Comparison of ENCODE assay signal across 26 mouse cellular contexts in the genomic region with DNA sequence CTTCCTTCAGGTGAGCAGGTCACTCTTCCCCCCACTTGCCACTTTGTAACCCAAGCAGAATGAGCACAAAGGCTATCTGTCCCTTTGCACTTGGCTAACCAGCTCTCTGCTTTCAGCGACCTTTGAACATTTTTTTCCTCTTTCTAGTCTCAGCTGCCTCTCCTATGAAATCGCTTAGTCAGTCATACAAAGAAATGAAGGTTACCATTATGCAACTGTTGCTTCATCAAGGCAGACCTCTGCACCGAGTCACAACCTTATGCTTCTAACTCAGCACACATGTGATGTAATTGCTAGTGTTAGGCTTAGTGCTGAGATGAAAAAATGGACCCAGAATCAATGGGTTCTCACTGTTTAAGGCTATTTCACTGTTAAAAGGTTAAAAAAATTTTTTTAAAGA. TPM values are rescaled to one million over a fixed set of nuclear protein-coding genes. Genes with fewer than 3 reads are reported as not detected.
DNase-seq lines count a peak whose midpoint lies in the region; ATAC-seq and TF ChIP-seq lines count a peak whose summit lies in the region.
"Had no signal": no experiment of that assay in that cellular context is flagged by ENCODE, and none has a peak within 500 bp of the region (broad histone marks: within the 10 kb centered on the region; RNA-seq: fewer than 3 reads in every experiment).

No protein-coding gene starts in this region.

- no peaks in the 10 kb centered on the region for H3K27me3 ChIP-seq in kidney, embryonic 15.5 days
- no peaks in the 10 kb centered on the region for H3K27me3 ChIP-seq in liver, embryonic 16.5 days (ENCODE audit: control insufficient read depth, insufficient read depth, low read depth, low read length)
- no peaks in the 10 kb centered on the region for H3K27me3 ChIP-seq in hindbrain, postnatal 0 days (ENCODE audit: insufficient read depth, low read length)
- H3K27me3 ChIP-seq: CH12.LX; hindbrain, embryonic 12.5 days; limb, embryonic 12.5 days; neural tube, embryonic 12.5 days had no signal

- H3K4me2 ChIP-seq in kidney, embryonic 15.5 days: no peak overlapping the region
- no peak overlapping the region for H3K4me2 ChIP-seq in liver, embryonic 16.5 days (ENCODE audit: low read depth, low read length)
- H3K4me2 ChIP-seq in hindbrain, postnatal 0 days (ENCODE audit: low read depth, low read length): no peak overlapping the region
- H3K4me2 ChIP-seq: hindbrain, embryonic 12.5 days; limb, embryonic 12.5 days; midbrain, embryonic 11.5 days; neural tube, embryonic 12.5 days had no signal

- H3K4me3 ChIP-seq in kidney, embryonic 15.5 days (replicated peaks): no peak overlapping the region
- H3K4me3 ChIP-seq in liver, embryonic 16.5 days (ENCODE audit: low read depth, low read length): no peak overlapping the region
- H3K4me3 ChIP-seq in hindbrain, postnatal 0 days (ENCODE audit: low read length): no peak overlapping the region
- H3K4me3 ChIP-seq: heart, adult 2 months; hindbrain, embryonic 12.5 days; limb, embryonic 12.5 days; neural tube, embryonic 12.5 days had no signal

- H3K9me3 ChIP-seq in kidney, embryonic 15.5 days (replicated peaks): no peaks in the 10 kb centered on the region
- H3K9me3 ChIP-seq in liver, embryonic 16.5 days (replicated peaks; ENCODE audit: control insufficient read depth, low read length): no peaks in the 10 kb centered on the region
- no peaks in the 10 kb centered on the region for H3K9me3 ChIP-seq in hindbrain, postnatal 0 days (ENCODE audit: low read length)
- H3K9me3 ChIP-seq: hindbrain, embryonic 12.5 days; limb, embryonic 12.5 days; neural tube, embryonic 12.5 days had no signal

- no peak overlapping the region for H3K9ac ChIP-seq in kidney, embryonic 15.5 days
- no peak overlapping the region for H3K9ac ChIP-seq in liver, embryonic 16.5 days (ENCODE audit: low read depth, low read length)
- no peak overlapping the region for H3K9ac ChIP-seq in hindbrain, postnatal 0 days (replicated peaks; ENCODE audit: low read length)
- H3K9ac ChIP-seq: hindbrain, embryonic 12.5 days; limb, embryonic 12.5 days; neural tube, embryonic 12.5 days had no signal

- no peak overlapping the region for H3K27ac ChIP-seq in kidney, embryonic 15.5 days
- H3K27ac ChIP-seq in liver, embryonic 16.5 days (ENCODE audit: low read length): no peak overlapping the region
- no peak overlapping the region for H3K27ac ChIP-seq in hindbrain, postnatal 0 days
- H3K27ac ChIP-seq: heart, adult 2 months; hindbrain, embryonic 12.5 days; limb, embryonic 12.5 days; neural tube, embryonic 12.5 days had no signal

- no peak for TF ChIP-seq CTCF in hindbrain, postnatal 0 days (IDR thresholded peaks at IDR 0.05; ENCODE audit: low read depth)

- 74% methylated on average over 3 of the region's 3 CpGs for WGBS in kidney, embryonic 15.5 days
- WGBS in liver, embryonic 16.5 days (ENCODE audit: insufficient replicate concordance): 38% methylated on average over 3 of the region's 3 CpGs
- WGBS in hindbrain, postnatal 0 days: 82% methylated on average over 3 of the region's 3 CpGs

- DNase-seq in adrenal gland, adult 2 months: peak; percentile 44
- DNase-seq in adrenal gland, postnatal 25 days: no peak
- DNase-seq in kidney, postnatal 14 days: peak; percentile 24
- DNase-seq in adipocyte (ENCODE audit: low spot score): peak; percentile 35
- DNase-seq in heart, postnatal 10 days: no peak
- DNase-seq in hindbrain, postnatal 0 days (ENCODE audit: low spot score): no peak
- DNase-seq: cerebellum, adult 11 months; cerebellum, postnatal 14 days; heart, adult 2 months; lung, postnatal 10 days had no signal

- H3K36me3 ChIP-seq in kidney, embryonic 15.5 days: no peaks in the 10 kb centered on the region
- no peaks in the 10 kb centered on the region for H3K36me3 ChIP-seq in liver, embryonic 16.5 days (ENCODE audit: control insufficient read depth, insufficient read depth)
- no peaks in the 10 kb centered on the region for H3K36me3 ChIP-seq in hindbrain, postnatal 0 days (ENCODE audit: insufficient read depth, low read length)
- H3K36me3 ChIP-seq: hindbrain, embryonic 12.5 days; limb, embryonic 12.5 days; neural tube, embryonic 12.5 days had no signal

- 0 out of 2 replicates have a peak, but pooled peaks cover 7% of the 10 kb centered on the region for H3K4me1 ChIP-seq in kidney, embryonic 15.5 days
- no peaks in the 10 kb centered on the region for H3K4me1 ChIP-seq in liver, embryonic 16.5 days (ENCODE audit: control insufficient read depth, low read depth, low read length)
- no peaks in the 10 kb centered on the region for H3K4me1 ChIP-seq in hindbrain, postnatal 0 days (ENCODE audit: insufficient read depth, low read length)
- H3K4me1 ChIP-seq: hindbrain, embryonic 12.5 days; limb, embryonic 12.5 days; neural tube, embryonic 12.5 days had no signal

- intact Hi-C loops in heart, postnatal 10 days (cut with DNase I): no loop called here

- ATAC-seq in kidney, embryonic 15.5 days (replicated peaks; ENCODE audit: low FRiP score): no peak
- peak; percentile 89 for ATAC-seq in liver, embryonic 16.5 days (ENCODE audit: low read depth)
- no peak for ATAC-seq in hindbrain, postnatal 0 days

RNA-seq across cellular contexts. Expression of gene Tchhl1, which starts 1.1 kb away (rescaled TPM):
- 1 to 10 TPM in 1 of 2 experiments, not detected in 1; 3.1 TPM for total RNA-seq in adrenal gland, adult 2 months (2021)
- not detected in 2 replicates for polyA plus RNA-seq in adrenal gland, adult 2 months (2012; rRNA removed)
- 0.58 and 1.5 TPM in 2 replicates for total RNA-seq in adrenal gland, postnatal 25 days (2021)
- 0.15 and 0.38 TPM in 2 replicates for polyA plus RNA-seq in kidney, embryonic 15.5 days (2015; fragmentation: Nextera tagmentation; extraction: Ambion mirVana)
- polyA plus RNA-seq in liver, embryonic 16.5 days (2015; fragmentation: Nextera tagmentation; extraction: Ambion mirVana): not detected in 2 replicates
- not detected for total RNA-seq in heart, postnatal 10 days (2021)
- total RNA-seq in hindbrain, postnatal 0 days (2014; rRNA removed): not detected in 2 replicates
- polyA plus RNA-seq in hindbrain, postnatal 0 days (2015; fragmentation: Nextera tagmentation; extraction: Ambion mirVana): not detected in 2 replicates
- total RNA-seq: CH12.LX; gastrocnemius, adult 8-10 months; heart, adult 2 months; layer of hippocampus, postnatal 10 days; monocyte, adult 5-6 weeks had no signal
- polyA plus RNA-seq: brain, embryonic 14.5 days; forebrain, embryonic 11.5 days; heart, adult 2 months; heart, embryonic 16.5 days; hindbrain, embryonic 12.5 days; intestine, embryonic 14.5 days; limb, embryonic 12.5 days; midbrain, embryonic 11.5 days; neural tube, embryonic 12.5 days; stomach, embryonic 16.5 days; thymus, postnatal 0 days had no signal

RNA-seq across cellular contexts. Expression of gene Tchh, which starts 27.5 kb away (rescaled TPM):
- total RNA-seq in adrenal gland, adult 2 months (2021): under 1 TPM; 0.03 to 0.49 TPM
- polyA plus RNA-seq in adrenal gland, adult 2 months (2012; rRNA removed): 0.01 and 0.02 TPM in 2 replicates
- total RNA-seq in adrenal gland, postnatal 25 days (2021): 0.70 and 1.2 TPM in 2 replicates
- polyA plus RNA-seq in kidney, embryonic 15.5 days (2015; fragmentation: Nextera tagmentation; extraction: Ambion mirVana): 4.0 and 5.0 TPM in 2 replicates
- polyA plus RNA-seq in liver, embryonic 16.5 days (2015; fragmentation: Nextera tagmentation; extraction: Ambion mirVana): 0.05 TPM in 2 replicates
- under 1 TPM; 0.07 to 0.17 TPM for total RNA-seq in heart, postnatal 10 days (2021)
- 0.11 and 0.21 TPM in 2 replicates for total RNA-seq in hindbrain, postnatal 0 days (2014; rRNA removed)
- polyA plus RNA-seq in hindbrain, postnatal 0 days (2015; fragmentation: Nextera tagmentation; extraction: Ambion mirVana): 2.0 and 2.5 TPM in 2 replicates
- total RNA-seq: CH12.LX; monocyte, adult 5-6 weeks had no signal

RNA-seq across cellular contexts. Expression of gene S100a11, which starts 50.7 kb away (rescaled TPM):
- total RNA-seq in adrenal gland, adult 2 months (2021): 100 to 1,000 TPM; 210 to 267 TPM
- polyA plus RNA-seq in adrenal gland, adult 2 months (2012; rRNA removed): 33.0 and 44.4 TPM in 2 replicates
- 205 and 211 TPM in 2 replicates for total RNA-seq in adrenal gland, postnatal 25 days (2021)
- 1,358 and 1,377 TPM in 2 replicates for polyA plus RNA-seq in kidney, embryonic 15.5 days (2015; fragmentation: Nextera tagmentation; extraction: Ambion mirVana)
- 195 and 219 TPM in 2 replicates for polyA plus RNA-seq in liver, embryonic 16.5 days (2015; fragmentation: Nextera tagmentation; extraction: Ambion mirVana)
- total RNA-seq in heart, postnatal 10 days (2021): 100 to 1,000 TPM; 212 to 217 TPM
- 9.7 and 16.4 TPM in 2 replicates for total RNA-seq in hindbrain, postnatal 0 days (2014; rRNA removed)
- 234 and 235 TPM in 2 replicates for polyA plus RNA-seq in hindbrain, postnatal 0 days (2015; fragmentation: Nextera tagmentation; extraction: Ambion mirVana)

Comparison
In these comparisons a context has a peak if more than half of its experiments do, and no peak if none do; other contexts are left out.
1. DNase-seq: peak in adrenal gland, adult 2 months (single experiment), kidney, postnatal 14 days (single experiment) and adipocyte (single experiment); none in adrenal gland, postnatal 25 days (single experiment), heart, postnatal 10 days (0 of 2) and hindbrain, postnatal 0 days (single experiment).
2. RNA of gene S100a11, which starts 50.7 kb away (total RNA-seq): 210 to 267 TPM in adrenal gland, adult 2 months, 212 to 217 TPM in heart, postnatal 10 days and 205 to 211 TPM in adrenal gland, postnatal 25 days; 9.7 to 16.4 TPM in hindbrain, postnatal 0 days; every median in the first group is over 10 times any median in the second.